Mouse (Mus musculus) embryonic fibroblast, embryonic 13.5 days (primary cell): ENCODE data around the gene Gm48552. TPM values are rescaled to one million over a fixed set of nuclear protein-coding genes. Genes with fewer than 3 reads are reported as not detected.

Source experiments
- H3K27ac ChIP-seq: 2 replicates; pipeline ENCODE4 v1.5.1; 2012; ENCODE audit warnings: low read length, control low read depth, inconsistent platforms; ENCODE audit not compliant: insufficient read depth
- H3K4me1 ChIP-seq: 2 replicates; pipeline ENCODE4 v1.6.1; 2011; ENCODE audit warnings: low read length; ENCODE audit not compliant: control insufficient read depth, insufficient read depth
- H3K4me3 ChIP-seq: 2 replicates; pipeline ENCODE4 v1.5.1; 2011; ENCODE audit warnings: mild to moderate bottlenecking, control low read depth, low read length; ENCODE audit not compliant: insufficient read depth
- CTCF ChIP-seq: IDR thresholded peaks from 2 replicates; pipeline ENCODE4 v1.5.1; 2011; ENCODE audit warnings: mild to moderate bottlenecking, control low read depth, low read length, moderate library complexity, borderline replicate concordance; ENCODE audit not compliant: insufficient read depth
- POLR2A ChIP-seq: IDR thresholded peaks from 2 replicates; pipeline ENCODE4 v1.6.1; 2011; ENCODE audit warnings: low read depth, mild to moderate bottlenecking, control low read depth, low read length, moderate library complexity
- polyA plus RNA-seq: library from polyadenylated mRNA; stranded (reverse); fragments of >200 nt; gene quantifications from 2 replicates; pipeline ENCODE4 v1.2.4, GENCODE M21; 2011; ENCODE audit warnings: low read depth; ENCODE audit not compliant: missing spikeins, insufficient read length

The Gm48552 gene
- polyA plus RNA-seq, 1 experiment = not detected

DNA sequence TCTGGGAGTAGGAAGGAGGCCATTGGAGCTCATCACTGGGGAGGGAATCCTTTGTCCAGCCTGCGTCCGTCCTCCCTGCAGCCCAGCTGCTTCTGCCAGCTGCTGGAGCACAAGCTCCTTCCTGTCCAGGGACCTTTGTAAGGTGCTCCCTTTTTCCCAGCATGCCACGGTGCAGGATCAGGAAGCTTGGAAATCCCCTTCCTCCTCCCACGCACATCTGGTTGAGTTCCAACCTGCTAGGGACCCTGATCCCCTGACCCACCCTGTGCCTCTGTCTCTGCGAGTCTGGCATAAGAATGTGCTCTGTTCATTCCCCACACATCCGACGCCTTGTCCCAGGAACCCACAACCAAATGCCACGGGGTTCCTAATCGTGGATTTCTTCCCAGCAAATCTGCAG is 22.2 kb downstream of the Gm48552 start:
- peaks cover 41% of the 10 kb centered on the region for H3K4me1 ChIP-seq
- TF ChIP-seq POLR2A (no peak), CTCF (no peak)
- 0 out of 2 replicates have a peak overlapping the region, but pooled peaks have one; percentile 45 for H3K27ac ChIP-seq
- no peak overlapping the region for H3K4me3 ChIP-seq

DNA sequence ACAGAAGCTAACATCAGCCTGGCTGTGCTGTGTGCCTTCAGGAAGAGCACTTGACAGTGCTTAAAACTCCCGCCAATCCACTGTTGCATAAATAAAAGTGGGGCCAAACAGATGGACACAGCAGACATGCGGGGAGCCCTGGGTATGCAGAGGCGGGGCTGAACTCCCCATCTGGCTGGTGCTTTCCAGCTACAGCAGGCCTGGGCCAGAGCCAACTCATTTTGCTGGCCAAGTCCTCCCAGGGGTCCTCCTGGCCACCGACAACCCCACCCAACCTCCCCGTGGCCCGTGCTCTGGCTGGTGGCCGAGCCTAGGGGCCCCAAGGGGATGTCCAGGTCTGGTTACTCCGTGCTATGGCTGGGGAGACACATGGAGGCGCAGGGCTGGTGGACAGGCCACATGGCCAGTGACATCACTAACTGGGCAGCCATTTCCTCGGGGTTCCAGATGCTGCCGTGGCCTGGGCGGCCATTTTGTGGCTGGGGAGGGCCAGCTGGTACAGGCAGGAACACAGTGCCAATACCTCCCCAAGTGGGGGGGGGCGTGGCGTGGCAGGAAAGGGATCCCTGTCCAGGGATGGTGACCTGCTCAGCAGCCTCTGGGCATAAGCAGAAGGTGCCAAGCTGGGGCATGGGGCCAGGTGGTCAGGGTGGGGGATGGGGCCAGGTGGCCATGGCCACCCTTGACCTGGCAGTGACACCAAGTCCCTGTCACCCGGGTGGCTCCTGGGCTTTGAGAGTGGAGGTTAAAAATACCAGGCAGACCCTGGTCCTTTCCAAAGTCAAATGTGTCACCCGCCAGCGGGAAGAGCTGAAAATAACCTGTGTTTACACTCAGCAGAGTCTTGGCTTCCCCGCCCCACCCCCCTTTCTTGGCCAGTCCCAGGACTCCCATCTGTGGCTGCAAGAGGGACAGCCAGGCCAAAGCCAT is 22.9 kb downstream of the Gm48552 start:
- H3K4me1 ChIP-seq = peaks cover 41% of the 10 kb centered on the region
- H3K4me3 ChIP-seq = no peak overlapping the region
- TF ChIP-seq CTCF = no peak
- TF ChIP-seq POLR2A = no peak
- peak overlapping the region; percentile 45 for H3K27ac ChIP-seq

DNA sequence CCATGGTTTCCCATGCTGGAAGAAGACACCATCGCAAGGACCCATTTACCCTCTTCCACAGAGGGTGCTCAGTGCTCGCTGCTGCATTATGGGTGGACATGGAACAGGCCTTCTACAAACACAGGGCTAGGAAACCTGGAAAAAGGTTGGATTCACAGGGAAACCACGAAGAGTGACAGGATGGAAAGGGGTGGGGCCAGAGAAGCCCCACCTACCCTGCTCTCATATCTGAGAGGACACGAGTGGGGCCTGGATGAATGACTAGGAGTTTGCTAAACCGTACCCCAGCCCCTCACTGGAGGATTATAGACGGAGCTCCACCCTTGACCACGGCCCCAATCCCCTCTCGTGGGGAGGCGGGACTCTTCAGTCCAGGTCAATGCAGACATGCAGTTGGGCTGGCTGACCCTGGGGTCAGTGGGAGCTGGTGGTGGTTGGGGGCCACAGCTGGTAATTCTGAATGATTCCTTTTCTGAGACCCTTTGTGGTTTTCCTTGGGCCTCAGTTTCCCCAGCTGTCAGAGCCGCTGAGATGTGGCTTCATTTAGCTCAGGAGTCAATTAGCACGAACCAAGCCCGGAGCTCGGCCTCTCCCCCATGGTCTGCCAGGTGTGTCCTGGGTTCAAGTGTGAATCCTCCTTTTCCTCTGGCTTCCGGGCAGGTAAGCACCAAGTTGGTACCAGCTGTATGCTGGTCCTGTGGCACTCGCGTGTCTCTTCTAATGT is 23.9 kb downstream of the Gm48552 start:
- TF ChIP-seq CTCF (no peak), POLR2A (no peak)
- H3K4me1 ChIP-seq = peaks cover 34% of the 10 kb centered on the region
- H3K4me3 ChIP-seq = no peak overlapping the region
- 0 out of 2 replicates have a peak overlapping the region, but pooled peaks have one; percentile 0 for H3K27ac ChIP-seq

DNA sequence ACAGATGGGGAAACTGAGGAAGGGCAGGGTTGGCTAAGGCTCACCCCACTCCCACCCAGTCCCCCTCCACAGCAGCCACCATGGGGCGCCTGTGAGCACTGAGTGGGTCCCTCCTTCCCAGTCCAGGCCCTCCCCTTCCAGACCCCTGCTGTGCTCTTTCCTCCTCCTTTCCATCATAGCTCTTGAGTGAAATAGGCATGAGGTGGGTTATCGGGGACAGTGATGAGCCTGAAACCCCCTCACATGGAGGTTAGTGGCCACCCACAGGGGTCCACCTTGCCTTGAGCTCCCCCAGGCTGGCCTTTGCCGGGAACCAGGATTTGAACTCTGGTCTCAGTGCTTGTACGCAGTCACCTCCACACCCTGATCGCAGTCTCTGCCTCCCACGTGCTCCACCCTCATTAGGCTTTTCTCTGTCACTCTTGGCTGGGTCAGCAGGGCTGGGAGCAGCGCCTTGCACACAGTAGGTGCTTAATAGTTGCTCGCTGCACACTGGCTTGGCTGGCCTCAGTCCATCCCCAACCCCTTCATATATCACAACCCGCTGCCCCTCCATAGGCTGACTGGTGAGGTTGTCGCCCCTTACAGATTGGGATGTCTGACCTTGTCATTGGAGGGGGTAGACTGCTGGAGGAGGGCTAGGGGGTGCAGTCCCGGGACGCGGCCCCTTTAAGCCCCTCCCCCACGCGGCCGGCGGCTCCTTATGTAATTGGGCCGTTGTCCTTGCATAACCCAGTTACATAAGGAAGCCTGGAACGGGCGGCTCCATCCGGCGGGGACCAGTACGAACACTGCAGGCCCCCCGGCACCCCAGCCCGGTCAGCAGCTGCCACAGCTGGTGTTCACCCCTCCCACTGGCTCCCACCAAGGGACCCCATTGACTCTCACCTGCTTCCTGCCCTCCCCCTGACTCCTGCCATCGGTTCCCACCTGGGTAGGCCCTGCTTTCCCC is 24.8 kb downstream of the Gm48552 start:
- TF ChIP-seq POLR2A (no peak), CTCF (no peak)
- Histone ChIP-seq H3K4me3 (no peak overlapping the region), H3K4me1 (peaks cover 27% of the 10 kb centered on the region), H3K27ac (no peak overlapping the region)

DNA sequence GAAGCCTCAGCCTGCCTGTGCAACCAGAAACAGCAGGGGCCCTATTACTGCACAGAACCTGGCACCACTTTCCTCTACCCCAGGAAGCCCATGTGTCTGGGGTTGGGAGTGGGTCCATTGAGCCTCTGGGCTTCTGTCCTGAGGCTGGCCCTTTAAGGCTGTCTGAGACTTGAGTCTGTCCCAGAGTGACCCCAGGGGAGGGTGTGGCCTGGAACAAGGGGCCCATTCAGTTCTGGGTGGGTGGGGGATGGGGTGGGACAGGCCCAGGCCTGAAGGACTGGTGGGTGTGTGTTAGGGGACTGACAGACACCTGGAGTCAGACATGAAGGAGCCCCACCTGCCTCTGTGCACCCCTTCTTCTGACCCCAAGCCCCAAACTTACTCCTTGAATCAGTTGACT is 25.9 kb downstream of the Gm48552 start:
- Histone ChIP-seq H3K27ac (no peak overlapping the region), H3K4me1 (peaks cover 27% of the 10 kb centered on the region), H3K4me3 (no peak overlapping the region)
- TF ChIP-seq POLR2A (no peak), CTCF (no peak)

DNA sequence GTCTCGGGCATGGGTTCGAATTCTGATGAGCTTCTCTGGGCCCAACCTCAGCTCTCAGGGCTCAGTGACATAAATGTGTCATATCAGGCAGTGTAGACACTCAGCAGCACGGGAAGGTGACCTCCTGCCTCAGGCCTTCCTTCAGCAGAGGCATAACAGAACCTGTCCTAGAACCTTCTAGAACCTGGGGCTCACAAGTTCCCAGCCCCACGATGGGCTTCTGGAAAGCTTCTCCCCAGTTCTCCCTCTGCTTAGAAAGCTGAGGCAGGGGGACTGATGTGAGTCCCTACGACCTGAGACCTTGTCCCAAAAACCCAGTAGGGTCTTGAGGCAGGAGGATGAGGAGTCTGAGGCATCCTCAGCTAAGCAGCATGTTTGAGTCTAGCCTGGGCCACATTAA is 26.3 kb downstream of the Gm48552 start:
- no peak for TF ChIP-seq POLR2A
- no peak for TF ChIP-seq CTCF
- Histone ChIP-seq H3K27ac (no peak overlapping the region), H3K4me1 (peaks cover 23% of the 10 kb centered on the region), H3K4me3 (no peak overlapping the region)

DNA sequence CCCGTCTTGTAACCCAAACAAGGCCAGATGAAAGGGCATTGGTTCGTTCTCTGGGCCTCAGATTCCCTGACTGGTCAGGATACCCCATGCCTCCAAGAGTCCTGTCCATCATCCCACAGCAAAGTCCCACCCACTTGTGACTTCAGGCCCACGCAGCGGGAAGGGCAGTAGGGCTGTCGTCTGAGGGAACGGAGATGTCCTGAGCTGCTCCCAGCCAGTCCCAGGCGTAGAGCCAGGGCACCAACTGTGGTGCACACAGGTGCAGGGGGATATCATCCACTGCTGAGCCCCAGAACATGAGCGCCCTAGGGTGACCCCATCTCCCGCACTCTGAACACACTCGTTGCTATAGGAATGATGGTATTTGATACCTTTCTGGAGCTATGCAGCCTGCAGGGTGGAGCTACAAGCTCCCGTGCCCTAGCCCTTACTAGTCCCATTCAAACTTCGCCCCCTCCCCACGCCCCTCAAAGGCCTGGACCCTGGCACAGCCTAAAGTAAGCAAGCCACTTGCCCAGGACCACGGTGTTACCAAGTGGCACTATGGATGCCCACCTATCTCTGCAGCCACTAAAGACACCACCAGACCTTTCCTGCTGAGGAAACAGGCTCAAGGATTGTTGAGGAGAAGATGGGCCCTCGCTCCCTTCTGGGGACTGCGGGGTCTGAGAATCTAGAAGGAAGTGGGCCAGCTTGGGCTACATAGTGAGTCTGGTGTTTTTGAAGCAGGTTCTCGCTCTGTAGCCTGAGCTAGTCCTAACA is 26.9 kb downstream of the Gm48552 start:
- H3K4me3 ChIP-seq = no peak overlapping the region
- no peak overlapping the region for H3K27ac ChIP-seq
- TF ChIP-seq CTCF = no peak
- TF ChIP-seq POLR2A = no peak
- peaks cover 18% of the 10 kb centered on the region for H3K4me1 ChIP-seq

DNA sequence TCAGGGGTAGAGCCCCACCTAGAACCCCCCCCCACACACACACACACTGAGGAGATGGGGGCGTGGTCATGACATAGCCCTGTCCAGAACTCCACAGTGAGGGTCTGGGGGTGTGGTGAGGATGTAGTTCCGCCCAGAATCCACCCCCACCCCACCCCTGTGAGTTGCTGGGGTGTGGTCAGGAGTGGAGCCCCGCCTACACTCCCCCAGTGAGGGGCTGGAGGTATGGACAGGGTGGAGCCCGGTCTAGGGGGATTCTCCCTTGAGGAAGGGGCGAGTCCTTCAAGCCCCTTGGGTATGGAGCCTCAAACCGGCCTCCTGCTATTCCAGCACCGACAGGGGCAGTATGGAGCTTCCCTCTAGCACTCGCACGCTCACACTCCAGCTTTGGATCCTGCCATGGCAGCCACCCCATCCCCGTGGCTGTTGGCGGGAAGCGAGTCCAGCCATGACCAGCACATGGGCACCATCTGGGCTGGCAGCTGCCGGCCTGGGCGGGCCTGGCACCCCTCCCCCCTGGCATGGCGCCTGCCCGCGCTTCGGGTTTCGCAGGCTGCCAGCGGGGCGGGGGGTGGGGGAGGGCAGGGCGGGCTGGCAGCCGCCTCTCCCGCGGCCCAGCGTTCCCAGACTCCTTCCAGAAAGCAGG is 27.9 kb downstream of the Gm48552 start:
- no peak overlapping the region for H3K4me3 ChIP-seq
- TF ChIP-seq POLR2A (no peak), CTCF (peak; percentile 29; the same call in 1 of the 2 replicates)
- H3K4me1 ChIP-seq = peaks cover 11% of the 10 kb centered on the region
- 0 out of 2 replicates have a peak overlapping the region, but pooled peaks have one; percentile 12 for H3K27ac ChIP-seq
